Mouse (Mus musculus) G1E (cell line): ENCODE measurements around the gene Armh2. TPM values are rescaled to one million over a fixed set of nuclear protein-coding genes. Genes with fewer than 3 reads are reported as not detected.

Experiments
- ATAC-seq: 2 replicates; pipeline ENCODE4 v1.8.0; 2016; ENCODE audit warnings: mild to moderate bottlenecking; ENCODE audit not compliant: insufficient number of reproducible peaks, poor library complexity, low FRiP score, severe bottlenecking; ENCODE audit errors: extremely low read depth
- DNase-seq: peaks from one replicate; pipeline ENCODE4 v3.0.0; 2012; ENCODE audit warnings: low spot score
- H3K27me3 ChIP-seq: 2 replicates; pipeline ENCODE4 v1.6.1; 2012; ENCODE audit warnings: mild to moderate bottlenecking, low read length, inconsistent platforms; ENCODE audit not compliant: insufficient read depth
- H3K36me3 ChIP-seq: replicated peaks from 2 replicates; pipeline ENCODE3; 2012; ENCODE audit warnings: mild to moderate bottlenecking, inconsistent platforms
- H3K4me1 ChIP-seq: 2 replicates; pipeline ENCODE4 v1.6.1; 2012; ENCODE audit warnings: low read depth, low read length, inconsistent platforms, mixed read lengths; ENCODE audit not compliant: insufficient read depth
- H3K4me3 ChIP-seq: 2 replicates; pipeline ENCODE4 v1.5.1; 2012; ENCODE audit warnings: low read depth, mild to moderate bottlenecking, inconsistent platforms, low read length, moderate library complexity, mixed read lengths
- H3K9me3 ChIP-seq: replicated peaks from 2 replicates; pipeline ENCODE4 v1.6.1; 2012; ENCODE audit warnings: inconsistent platforms
- CTCF ChIP-seq: IDR thresholded peaks from 2 replicates; pipeline ENCODE4 v1.5.1; 2012; ENCODE audit warnings: low read depth, low read length, inconsistent platforms, mixed read lengths
- GATA1 ChIP-seq: IDR thresholded peaks from 2 replicates; pipeline ENCODE4 v1.6.1; 2012; ENCODE audit warnings: borderline replicate concordance, low read length, inconsistent platforms, mixed read lengths
- GATA2 ChIP-seq: IDR thresholded peaks from 2 replicates; pipeline ENCODE4 v1.6.1; 2012; ENCODE audit warnings: low read depth, low read length, inconsistent platforms, borderline replicate concordance
- POLR2AphosphoS5 ChIP-seq: IDR thresholded peaks from 2 replicates; pipeline ENCODE4 v1.6.1; 2012; ENCODE audit warnings: low read depth, low read length, inconsistent platforms; ENCODE audit not compliant: insufficient replicate concordance
- TAL1 ChIP-seq: conservative IDR thresholded peaks from 2 replicates; pipeline ENCODE4 v1.6.1; 2012; ENCODE audit warnings: low read depth, low read length, inconsistent platforms, mixed read lengths
- polyA plus RNA-seq: library from polyadenylated mRNA; stranded (reverse); fragments of >175 nt; gene quantifications from 2 replicates; pipeline ENCODE4 v1.2.3, GENCODE M21; 2012
- total RNA-seq, 2 experiments: library from RNA; stranded (forward) in 1 of 2; stranded (reverse) in 1 of 2; fragments of 200-1000 nt in 1 of 2; fragments of >200 nt in 1 of 2; fragmentation: Nextera tagmentation in 1 of 2; gene quantifications; 2 replicates each; pipeline ENCODE4 v1.2.3; 2014 to 2017

Armh2 gene
- total RNA-seq (2014; fragmentation: Nextera tagmentation) (not detected in 2 replicates), total RNA-seq (2017) (0.22 and 0.23 TPM in 2 replicates), polyA plus RNA-seq (not detected in 2 replicates)

- H3K36me3 ChIP-seq = peaks cover 59% of the 10 kb centered on the region
- H3K9me3 ChIP-seq = no peaks in the 10 kb centered on the region
- H3K4me1 ChIP-seq = no peaks in the 10 kb centered on the region
- H3K4me3 ChIP-seq = no peak within 1 kb of the TSS
- DNase-seq (no peak), ATAC-seq (no peak)
- H3K27me3 ChIP-seq = no peaks in the 10 kb centered on the region
- no peak for TF ChIP-seq GATA2
- no peak for TF ChIP-seq POLR2AphosphoS5
- no peak for TF ChIP-seq TAL1
- TF ChIP-seq CTCF = no peak
- TF ChIP-seq GATA1 = no peak
These were observed at the start of gene Armh2 for GRCm38 (mm10) chr13:24741028-24741427. Gene Armh2, plus strand, starts transcription at chr13:24741232.

GRCm38 (mm10) chr13:24693312-24693711 lies 47.7 kb upstream of the Armh2 start:
- no peaks in the 10 kb centered on the region for H3K4me1 ChIP-seq
- ATAC-seq = no peak
- no peak for DNase-seq
- no peak overlapping the region for H3K4me3 ChIP-seq
- no peaks in the 10 kb centered on the region for H3K9me3 ChIP-seq
- no peak for TF ChIP-seq CTCF
- no peak for TF ChIP-seq GATA1
- no peak for TF ChIP-seq TAL1
- no peak for TF ChIP-seq POLR2AphosphoS5
- TF ChIP-seq GATA2 = no peak
- no peaks in the 10 kb centered on the region for H3K36me3 ChIP-seq
- peaks cover 11% of the 10 kb centered on the region for H3K27me3 ChIP-seq

GRCm38 (mm10) chr13:24698746-24699145 lies 42.3 kb upstream of the Armh2 start:
- TF ChIP-seq CTCF (no peak), GATA2 (no peak), POLR2AphosphoS5 (no peak), TAL1 (no peak), GATA1 (no peak)
- Histone ChIP-seq H3K36me3 (no peaks in the 10 kb centered on the region), H3K4me1 (no peaks in the 10 kb centered on the region), H3K4me3 (no peak overlapping the region), H3K9me3 (no peaks in the 10 kb centered on the region), H3K27me3 (peaks cover 7% of the 10 kb centered on the region)
- ATAC-seq (no peak), DNase-seq (no peak)

- no peak for TF ChIP-seq POLR2AphosphoS5
- H3K4me1 ChIP-seq = no peaks in the 10 kb centered on the region
- peaks cover 7% of the 10 kb centered on the region for H3K27me3 ChIP-seq
- H3K9me3 ChIP-seq = no peaks in the 10 kb centered on the region
- no peak for DNase-seq
- no peaks in the 10 kb centered on the region for H3K36me3 ChIP-seq
- no peak for ATAC-seq
- H3K4me3 ChIP-seq = no peak overlapping the region
These were observed 38.9 kb upstream of the Armh2 start for GRCm38 (mm10) chr13:24702128-24702527.

GRCm38 (mm10) chr13:24709656-24710396 lies 31.2 kb upstream of the Armh2 start:
- no peaks in the 10 kb centered on the region for H3K36me3 ChIP-seq
- H3K9me3 ChIP-seq = no peaks in the 10 kb centered on the region
- no peak for DNase-seq
- no peak overlapping the region for H3K4me3 ChIP-seq
- peaks cover 7% of the 10 kb centered on the region for H3K4me1 ChIP-seq
- ATAC-seq = no peak
- TF ChIP-seq GATA2 (no peak), TAL1 (no peak), CTCF (no peak), GATA1 (no peak), POLR2AphosphoS5 (no peak)
- H3K27me3 ChIP-seq = peaks cover 27% of the 10 kb centered on the region

- Histone ChIP-seq H3K27me3 (peaks cover 35% of the 10 kb centered on the region), H3K36me3 (no peaks in the 10 kb centered on the region), H3K4me3 (no peak overlapping the region), H3K4me1 (peaks cover 7% of the 10 kb centered on the region), H3K9me3 (no peaks in the 10 kb centered on the region)
- TF ChIP-seq GATA1 = no peak
- no peak for TF ChIP-seq TAL1
- no peak for TF ChIP-seq POLR2AphosphoS5
- TF ChIP-seq GATA2 = no peak
- no peak for TF ChIP-seq CTCF
- no peak for DNase-seq
- ATAC-seq = no peak
These were observed 30.1 kb upstream of the Armh2 start for GRCm38 (mm10) chr13:24710968-24711367.
